Mouse (Mus musculus): ENCODE data around the gene B4galt5.

DNA sequence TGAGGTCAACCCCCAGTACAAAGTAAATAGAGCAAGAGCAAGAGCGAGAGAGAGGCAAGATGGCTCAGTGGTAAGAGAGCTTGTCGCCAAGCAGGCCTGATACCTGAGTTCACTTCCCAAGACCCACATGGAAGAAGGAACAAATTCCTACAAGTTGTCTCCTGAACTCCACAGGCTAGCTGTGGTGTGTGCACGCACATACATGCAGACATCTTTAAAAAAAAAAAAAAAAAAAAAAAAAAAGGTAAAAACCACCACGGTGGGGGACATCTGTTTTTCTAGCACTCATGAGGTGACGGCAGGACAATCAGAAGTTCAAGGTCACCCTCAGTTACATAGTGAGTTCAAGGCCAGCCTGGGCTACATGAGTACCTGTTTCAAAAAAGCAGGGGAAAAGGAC, 26.7 kb upstream of the B4galt5 start:
- TF ChIP-seq CTCF (IDR thresholded peaks at IDR 0.05; ENCODE audit: control insufficient read depth, insufficient read depth, insufficient replicate concordance, low read depth, low read length) (no peak), POLR2A (IDR thresholded peaks at IDR 0.05; ENCODE audit: control insufficient read depth, low read depth, low read length) (no peak)
